Mouse (Mus musculus): ENCODE measurements around the gene Rragc.

GRCm38 (mm10) chr4:123912431-123912830 lies 4.8 kb upstream of the Rragc start:
- TF ChIP-seq EP300 (IDR thresholded peaks at IDR 0.05) (no peak), CTCF (IDR thresholded peaks at IDR 0.05) (no peak)

Data from lung, postnatal 0 days (tissue).